Mouse (Mus musculus) heart, embryonic 13.5 days (tissue): Measurements from ENCODE around the gene Mptx1. TPM values are rescaled to one million over a fixed set of nuclear protein-coding genes. Genes with fewer than 3 reads are reported as not detected.
"Not testable (repeated sequence)": the region's sequence is repeated elsewhere in the genome, so short reads cannot be mapped to it uniquely, and the experiment has no call there.

ENCODE experiments used
- ATAC-seq: fragments of 200-750 bp; cut with Nextera tagmentation; 2 replicates; pipeline ENCODE4 v1.8.0; 2017; ENCODE audit warnings: moderate TSS enrichment; ENCODE audit not compliant: insufficient number of reproducible peaks, low FRiP score, low TSS enrichment; ENCODE audit errors: extremely low read depth
- H3K27ac ChIP-seq: fragments of 300-500 bp; sonication (generic); replicated peaks from 2 replicates; pipeline ENCODE4 v1.5.1; 2015; ENCODE audit warnings: moderate library complexity, mild to moderate bottlenecking, inconsistent platforms
- H3K27me3 ChIP-seq: fragments of 300-500 bp; sonication (generic); replicated peaks from 2 replicates; pipeline ENCODE4 v1.6.1; 2015; ENCODE audit warnings: mild to moderate bottlenecking, inconsistent platforms
- H3K36me3 ChIP-seq: fragments of 300-500 bp; sonication (generic); 2 replicates; pipeline ENCODE4 v1.6.1; 2015; ENCODE audit warnings: mild to moderate bottlenecking, inconsistent platforms
- H3K4me1 ChIP-seq: fragments of 300-500 bp; sonication (generic); 2 replicates; pipeline ENCODE4 v1.6.1; 2015; ENCODE audit warnings: inconsistent platforms
- H3K4me2 ChIP-seq: fragments of 300-500 bp; sonication (generic); 2 replicates; pipeline ENCODE4 v1.6.1; 2015; ENCODE audit warnings: inconsistent platforms, mild to moderate bottlenecking, moderate library complexity
- H3K4me3 ChIP-seq: fragments of 300-500 bp; sonication (generic); 2 replicates; pipeline ENCODE4 v1.5.1; 2015; ENCODE audit warnings: moderate library complexity, mild to moderate bottlenecking, inconsistent platforms
- H3K9ac ChIP-seq: fragments of 300-500 bp; sonication (generic); 2 replicates; pipeline ENCODE4 v1.6.1; 2015; ENCODE audit warnings: inconsistent platforms, mild to moderate bottlenecking, moderate library complexity
- H3K9me3 ChIP-seq: fragments of 300-500 bp; sonication (generic); 2 replicates; pipeline ENCODE4 v1.6.1; 2016; ENCODE audit warnings: inconsistent platforms
- WGBS: fragments of 180-500 bp; shearing (Covaris S2); methylation state at CpG from one replicate; pipeline ENCODE4 v1.1.7; 2015; ENCODE audit warnings: mixed read lengths; 5-methylcytosine and 5-hydroxymethylcytosine counted together
- polyA plus RNA-seq: library from polyadenylated mRNA; unstranded; fragments of >200 nt; fragmentation: Nextera tagmentation; extraction: Ambion mirVana; gene quantifications from 2 replicates; pipeline ENCODE4 v1.2.1, GENCODE M21; 2015

The Mptx1 gene
- not detected in 2 replicates for polyA plus RNA-seq

DNA sequence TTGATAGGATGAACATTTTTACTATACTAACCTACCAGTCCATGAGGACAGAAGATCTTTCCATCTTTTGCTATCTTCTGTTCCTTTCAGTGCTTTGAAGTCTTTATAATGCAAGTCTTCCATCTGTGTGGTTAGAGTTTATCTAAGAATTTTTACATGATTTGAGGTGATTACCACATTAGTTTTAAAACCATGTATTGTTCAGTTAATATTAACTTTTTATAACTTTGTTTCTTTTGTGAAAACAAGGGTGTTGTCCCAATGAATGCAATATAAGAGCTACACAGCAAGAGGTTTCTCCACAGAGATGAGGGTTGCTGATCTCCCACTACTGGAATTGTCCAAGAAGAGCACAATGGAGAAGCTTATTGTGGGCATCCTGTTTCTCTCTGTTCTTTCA, at the start of gene Mptx1:
Gene Mptx1, plus strand, starts transcription at position 301 of the 400 bp plus-strand sequence.
- H3K27me3 ChIP-seq, result no peaks in the 10 kb centered on the region
- H3K9ac ChIP-seq, result no peak within 1 kb of the TSS
- H3K4me1 ChIP-seq, result no peaks in the 10 kb centered on the region
- no peak within 1 kb of the TSS for H3K4me3 ChIP-seq
- no peaks in the 10 kb centered on the region for H3K9me3 ChIP-seq
- no peak within 1 kb of the TSS for H3K27ac ChIP-seq
- H3K36me3 ChIP-seq, result no peaks in the 10 kb centered on the region
- no peak within 1 kb of the TSS for H3K4me2 ChIP-seq
- no peak for ATAC-seq

DNA sequence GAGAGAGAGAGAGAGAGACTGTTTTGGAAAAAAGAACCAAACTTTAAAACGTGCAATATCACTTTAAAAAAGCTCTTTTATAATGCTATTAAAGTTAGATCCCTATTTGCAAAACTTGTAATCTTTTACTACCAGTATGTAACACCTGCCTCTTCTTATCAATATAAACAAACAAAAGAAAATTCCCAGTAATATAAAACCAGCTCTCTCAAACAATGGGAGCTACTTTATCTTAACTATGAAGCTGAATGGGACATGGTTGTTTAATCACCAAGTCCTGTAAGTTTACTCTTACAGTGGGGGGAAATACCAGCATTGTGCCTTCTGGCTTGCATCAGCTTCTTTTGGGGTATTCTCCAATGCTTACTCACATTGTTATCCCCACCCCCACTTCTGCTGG, 27.2 kb upstream of the Mptx1 start:
- 14% methylated on average over 1 of the region's 1 CpGs for WGBS
- no peaks in the 10 kb centered on the region for H3K4me1 ChIP-seq

GRCm38 (mm10) chr1:174317308-174317707, 13.0 kb upstream of the Mptx1 start:
- 56% methylated on average over 2 of the region's 2 CpGs for WGBS
- Histone ChIP-seq H3K4me1 (no peaks in the 10 kb centered on the region), H3K36me3 (no peaks in the 10 kb centered on the region), H3K9ac (no peak overlapping the region), H3K4me2 (no peak overlapping the region), H3K27me3 (no peaks in the 10 kb centered on the region), H3K27ac (no peak overlapping the region), H3K9me3 (no peaks in the 10 kb centered on the region), H3K4me3 (no peak overlapping the region)
- ATAC-seq, result no peak

More for the DNA sequence above, 27.2 kb upstream of the Mptx1 start:
- H3K4me3 ChIP-seq, result no peak overlapping the region
- no peaks in the 10 kb centered on the region for H3K27me3 ChIP-seq
- no peak for ATAC-seq
- H3K4me2 ChIP-seq, result no peak overlapping the region
- no peaks in the 10 kb centered on the region for H3K9me3 ChIP-seq
- H3K36me3 ChIP-seq, result no peaks in the 10 kb centered on the region
- no peak overlapping the region for H3K9ac ChIP-seq
- no peak overlapping the region for H3K27ac ChIP-seq

GRCm38 (mm10) chr1:174353636-174354035, 23.3 kb downstream of the Mptx1 start:
- not testable (repeated sequence) for H3K9me3 ChIP-seq, H3K27me3 ChIP-seq, H3K36me3 ChIP-seq, H3K4me1 ChIP-seq, ATAC-seq, H3K4me2 ChIP-seq, H3K9ac ChIP-seq, H3K27ac ChIP-seq, H3K4me3 ChIP-seq
- 58% methylated on average over 1 of the region's 1 CpGs for WGBS

GRCm38 (mm10) chr1:174354640-174355039, 24.3 kb downstream of the Mptx1 start:
- Histone ChIP-seq H3K36me3 (no peaks in the 10 kb centered on the region), H3K9ac (no peak overlapping the region), H3K4me1 (no peaks in the 10 kb centered on the region), H3K27ac (no peak overlapping the region), H3K9me3 (no peaks in the 10 kb centered on the region), H3K27me3 (no peaks in the 10 kb centered on the region), H3K4me3 (no peak overlapping the region), H3K4me2 (no peak overlapping the region)
- WGBS, result 61% methylated on average over 5 of the region's 5 CpGs
- no peak for ATAC-seq

DNA sequence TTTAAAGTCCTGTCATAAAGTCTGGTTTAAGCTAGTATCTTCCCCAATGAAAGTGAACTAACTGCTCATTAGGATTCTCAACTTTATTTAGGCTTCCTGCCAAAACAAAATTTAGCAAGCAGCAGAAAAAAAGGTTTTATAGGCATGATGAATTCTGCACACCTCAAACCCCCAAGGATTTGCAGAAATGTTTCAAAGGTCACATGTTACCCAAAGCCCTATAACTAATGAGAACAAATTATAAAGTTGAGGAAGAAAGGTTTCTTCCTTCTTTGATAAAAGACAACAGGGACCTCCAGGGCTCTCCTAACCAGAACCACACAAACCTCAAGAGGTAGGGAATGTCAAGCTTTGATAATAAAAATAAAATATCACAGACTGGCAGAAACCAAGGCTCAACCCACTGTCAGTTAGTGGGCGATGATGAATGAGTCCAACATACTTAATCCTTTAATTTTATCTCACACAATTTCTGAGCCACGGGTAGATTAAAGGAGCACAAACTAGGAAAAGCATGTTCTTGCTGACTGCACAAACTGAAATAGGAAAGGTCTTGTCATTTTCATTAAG, 34.6 kb downstream of the Mptx1 start, which contains the start of gene Olfr417:
Gene Olfr417, plus strand, starts transcription at position 241 of the 570 bp plus-strand sequence.
- H3K27ac ChIP-seq, result no peak within 1 kb of the TSS
- H3K4me3 ChIP-seq, result no peak within 1 kb of the TSS
- H3K4me2 ChIP-seq, result no peak within 1 kb of the TSS
- H3K27me3 ChIP-seq, result no peaks in the 10 kb centered on the region
- no peak within 1 kb of the TSS for H3K9ac ChIP-seq
- H3K36me3 ChIP-seq, result no peaks in the 10 kb centered on the region
- H3K9me3 ChIP-seq, result no peaks in the 10 kb centered on the region
- ATAC-seq, result no peak
- 61% methylated on average over 2 of the region's 2 CpGs for WGBS
- 0 out of 2 replicates have a peak, but pooled peaks cover 4% of the 10 kb centered on the region for H3K4me1 ChIP-seq

DNA sequence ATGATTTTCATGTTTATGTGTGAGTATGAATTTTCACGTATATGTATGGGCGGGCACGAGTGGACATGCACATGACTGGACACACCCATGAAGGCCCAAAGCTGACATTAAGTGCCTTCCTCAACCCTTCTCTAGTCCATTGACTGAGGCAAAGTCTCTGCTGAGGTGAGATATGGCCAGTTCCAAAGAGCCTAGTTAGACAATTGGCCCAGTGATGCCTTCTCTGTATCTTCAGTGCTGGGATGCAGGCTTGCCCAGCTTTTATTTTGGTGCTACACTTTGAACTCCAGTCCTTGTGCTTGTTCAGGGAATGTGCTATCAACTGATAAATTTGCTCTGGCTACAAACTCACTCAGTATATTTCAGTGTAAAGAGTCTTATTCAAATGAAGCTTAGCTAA, 43.5 kb downstream of the Mptx1 start:
- Histone ChIP-seq H3K4me3 (no peak overlapping the region), H3K36me3 (no peaks in the 10 kb centered on the region), H3K9me3 (no peaks in the 10 kb centered on the region), H3K27me3 (no peaks in the 10 kb centered on the region), H3K4me2 (no peak overlapping the region), H3K4me1 (no peaks in the 10 kb centered on the region), H3K27ac (no peak overlapping the region), H3K9ac (no peak overlapping the region)
- WGBS, result 86% methylated on average over 3 of the region's 3 CpGs
- no peak for ATAC-seq

Other genes starting within 250 kb of the Mptx1 start
- gene Olfr429, start 246.2 kb upstream of the Mptx1 start, polyA plus RNA-seq, result not detected in 2 replicates
- gene Olfr427, start 233.6 kb upstream of the Mptx1 start, polyA plus RNA-seq, result not detected in 2 replicates
- gene Olfr231, start 209.4 kb upstream of the Mptx1 start, polyA plus RNA-seq, result not detected in 2 replicates
- not detected in 2 replicates for gene Olfr424, start 199.0 kb upstream of the Mptx1 start, polyA plus RNA-seq
- gene Olfr420, start 174.9 kb upstream of the Mptx1 start, polyA plus RNA-seq, result 0.14 TPM in 1 of 2 replicates, not detected in the other
- 2.4 TPM in 2 replicates for gene Spta1, start 157.7 kb upstream of the Mptx1 start, polyA plus RNA-seq
- not detected in 2 replicates for gene Olfr419, start 78.5 kb upstream of the Mptx1 start, polyA plus RNA-seq
- gene Olfr417, start 34.6 kb downstream of the Mptx1 start, polyA plus RNA-seq, result not detected in 2 replicates
- gene Olfr248, start 60.5 kb downstream of the Mptx1 start, polyA plus RNA-seq, result not detected in 2 replicates
- not detected in 2 replicates for gene Olfr414, start 93.5 kb downstream of the Mptx1 start, polyA plus RNA-seq
- gene Olfr220, start 111.6 kb downstream of the Mptx1 start, polyA plus RNA-seq, result not detected in 2 replicates
- 0.32 and 0.39 TPM in 2 replicates for gene Fmn2, start 171.3 kb downstream of the Mptx1 start, polyA plus RNA-seq